Mouse (Mus musculus): ENCODE measurements around the gene Olfr1331.
"Not testable (repeated sequence)": the region's sequence is repeated elsewhere in the genome, so short reads cannot be mapped to it uniquely, and the experiment has no call there.

Olfr1331 gene

GRCm38 (mm10) chr4:118864349-118864748 lies at the start of gene Olfr1331:
Gene Olfr1331 (plus strand): TSS chr4:118864649.
- DNase-seq (ENCODE audit: low spot score), result no peak

- no peak for DNase-seq (ENCODE audit: low spot score)
Measured at GRCm38 (mm10) chr4:118818921-118819320, 45.5 kb upstream of the Olfr1331 start.

GRCm38 (mm10) chr4:118836179-118836578 lies 28.3 kb upstream of the Olfr1331 start, which contains the start of gene Olfr1333:
Gene Olfr1333 (minus strand): TSS chr4:118836279.
- no peak for DNase-seq (ENCODE audit: low spot score)

GRCm38 (mm10) chr4:118861791-118862190 lies 2.7 kb upstream of the Olfr1331 start:
- DNase-seq (ENCODE audit: low spot score), result no peak

- peak; percentile 6 for DNase-seq (ENCODE audit: low spot score)
Measured at GRCm38 (mm10) chr4:118862704-118863103, 1.7 kb upstream of the Olfr1331 start.

- DNase-seq (ENCODE audit: low spot score), result no peak
Measured at GRCm38 (mm10) chr4:118867566-118867965, 3.1 kb downstream of the Olfr1331 start.

- no peak for DNase-seq (ENCODE audit: low spot score)
Measured at GRCm38 (mm10) chr4:118888297-118888696, 23.8 kb downstream of the Olfr1331 start, which contains the start of gene Olfr1330. Gene Olfr1330 (plus strand): TSS chr4:118888597.

GRCm38 (mm10) chr4:118901981-118902380 lies 37.5 kb downstream of the Olfr1331 start:
- DNase-seq (ENCODE audit: low spot score), result no peak

- DNase-seq (ENCODE audit: low spot score), result not testable (repeated sequence)
Measured at GRCm38 (mm10) chr4:118917365-118917764, 52.9 kb downstream of the Olfr1331 start, which contains the start of gene Olfr1329. Gene Olfr1329 (minus strand): TSS chr4:118917465.

All from adipocyte (in vitro differentiated cells).